Mouse (Mus musculus) heart, postnatal 10 days (tissue): Measurements from ENCODE around the gene Klf13. TPM values are rescaled to one million over a fixed set of nuclear protein-coding genes. Genes with fewer than 3 reads are reported as not detected.

ENCODE experiments used
- DNase-seq, 2 experiments: peaks; one replicate each; pipeline ENCODE4 v3.0.0; 2021
- intact Hi-C: fragments of 180-260 bp; cut with DNase I; formaldehyde crosslinking; loops from one replicate; pipeline ENCODE4 v1.15.1; 2025
- total RNA-seq, 2 experiments: library from RNA; stranded (reverse); gene quantifications; 2 replicates each; pipeline ENCODE4 v1.2.3; 2021

The Klf13 gene
- total RNA-seq, 2 experiments from 2014 or later: 63.9 to 96.0 TPM

GRCm38 (mm10) chr7:63893729-63894128 lies 45.0 kb downstream of the Klf13 start:
- intact Hi-C loops: no loop called here
- no peak for DNase-seq

- intact Hi-C loops: no loop called here
- DNase-seq: no peak
Observed at GRCm38 (mm10) chr7:63893201-63893600, 45.5 kb downstream of the Klf13 start.

- intact Hi-C loops: no loop called here
- DNase-seq: no peak
Observed at GRCm38 (mm10) chr7:63891488-63892075, 47.1 kb downstream of the Klf13 start.

DNA sequence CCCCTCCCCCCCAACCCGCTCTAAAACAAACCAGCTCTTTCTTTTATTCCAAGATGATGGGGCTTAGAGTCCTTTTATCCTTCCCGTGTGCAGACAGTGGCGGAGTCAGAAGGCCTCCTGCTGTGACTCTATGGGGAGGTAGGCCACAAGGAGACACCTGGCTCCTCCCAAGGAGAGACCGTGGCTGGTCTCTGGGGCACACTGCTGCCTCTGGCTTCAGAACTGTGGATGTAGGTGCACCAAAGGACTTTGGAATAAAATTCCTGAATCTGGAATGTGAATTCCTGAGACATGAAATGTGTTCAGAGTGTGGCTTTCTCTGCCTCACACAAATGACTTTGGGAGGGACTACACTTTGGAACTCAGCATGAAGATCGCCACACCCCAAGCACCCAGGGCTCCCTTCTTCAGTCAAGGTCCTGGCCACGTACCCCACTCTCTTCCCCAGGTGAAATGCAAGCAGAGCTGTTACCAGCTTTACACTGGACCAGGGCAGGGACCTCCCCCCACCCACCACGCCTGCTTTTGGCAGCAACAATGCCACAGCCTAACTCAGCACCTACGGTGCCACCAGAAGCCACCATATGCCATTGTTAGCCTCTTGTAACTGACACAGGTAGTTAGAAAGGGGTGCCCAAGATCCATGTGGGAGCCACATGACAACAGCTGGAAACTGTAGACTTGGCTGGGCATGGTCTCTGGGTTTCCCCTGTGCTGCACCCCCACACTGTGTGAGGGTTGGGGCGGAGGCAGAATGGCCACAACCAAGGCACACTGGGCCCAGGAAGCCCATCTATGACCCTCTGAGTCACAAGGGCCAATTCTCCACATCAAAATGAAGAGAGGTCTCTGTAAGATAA lies 49.4 kb downstream of the Klf13 start:
- DNase-seq: no peak
- intact Hi-C loops: no loop called here

DNA sequence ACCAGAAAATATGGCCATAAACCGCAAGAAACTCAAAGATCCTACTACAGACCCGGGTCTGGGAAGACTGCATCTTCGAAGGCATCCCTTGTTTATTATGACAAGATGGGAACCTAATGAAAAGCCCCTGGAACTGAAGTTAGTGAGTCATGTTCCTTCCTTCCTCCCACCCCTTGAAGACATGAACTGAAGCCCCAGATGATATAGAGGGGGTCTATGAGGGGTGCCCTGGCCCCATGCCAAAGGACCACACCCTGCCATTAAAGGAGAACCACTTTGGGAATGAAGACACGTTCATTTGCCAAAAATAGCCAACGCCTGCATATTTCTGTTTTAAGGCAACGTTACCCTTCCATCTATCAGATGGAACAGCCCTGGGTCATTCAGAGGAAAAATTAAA lies 50.0 kb downstream of the Klf13 start:
- DNase-seq: peak in 1 of 2 experiments; percentile 22
- intact Hi-C loops: no loop called here

- intact Hi-C loops: no loop called here
- DNase-seq: no peak
Observed at GRCm38 (mm10) chr7:63887602-63888123, 51.1 kb downstream of the Klf13 start.

DNA sequence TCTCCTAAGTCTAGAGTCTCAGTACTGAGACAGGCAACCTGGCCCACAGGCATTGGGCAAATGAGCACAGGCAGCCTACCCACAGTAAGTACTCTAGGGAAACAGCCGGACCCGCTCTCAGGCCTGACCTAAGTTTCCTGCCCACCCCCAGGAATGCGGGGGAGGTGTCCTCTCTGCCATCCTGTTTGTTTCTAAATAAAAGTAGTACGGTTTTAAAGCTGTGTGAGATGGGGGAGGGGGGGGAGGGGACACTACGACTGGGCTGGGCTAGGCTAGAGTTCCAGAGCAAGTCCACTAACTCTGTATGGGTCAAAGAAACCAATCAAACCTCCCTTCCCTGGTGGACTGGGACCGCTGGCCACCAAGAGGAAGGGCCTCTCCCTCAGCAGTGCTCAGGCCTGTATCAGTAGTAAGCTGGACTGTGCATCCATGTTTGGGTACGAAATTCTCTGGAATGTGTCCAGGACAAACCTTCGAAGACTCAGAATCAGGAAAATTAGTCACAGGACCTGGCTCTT lies 51.6 kb downstream of the Klf13 start:
- intact Hi-C loops: no loop called here
- peak; percentile 64 to 66 for DNase-seq

GRCm38 (mm10) chr7:63885025-63885424 lies 53.7 kb downstream of the Klf13 start:
- DNase-seq: peak in 1 of 2 experiments; percentile 56
- intact Hi-C loops: no loop called here

- peak in 1 of 2 experiments; percentile 19 for DNase-seq
- intact Hi-C loops: no loop called here
Observed at GRCm38 (mm10) chr7:63882739-63883138, 56.0 kb downstream of the Klf13 start.

DNA sequence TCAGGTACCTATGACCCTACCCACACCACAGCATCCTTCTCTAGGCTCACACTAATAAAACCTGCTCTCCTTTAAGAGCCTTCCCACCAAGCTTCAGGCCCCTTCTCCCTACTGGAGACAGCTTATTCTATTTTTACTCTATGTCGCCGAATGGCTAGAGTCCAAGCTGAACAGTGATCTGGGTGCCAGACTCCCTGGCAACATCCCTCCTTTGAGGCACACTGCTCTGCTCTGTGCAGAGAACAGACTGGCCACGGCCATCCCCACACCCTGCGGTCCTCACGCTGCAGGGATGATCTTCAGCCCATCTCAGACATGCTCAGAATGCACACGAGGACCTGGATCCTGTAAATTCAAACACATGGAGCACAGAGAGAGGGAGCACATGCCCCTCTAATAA lies 59.1 kb downstream of the Klf13 start:
- intact Hi-C loops: no loop called here
- peak; percentile 80 for DNase-seq

DNA sequence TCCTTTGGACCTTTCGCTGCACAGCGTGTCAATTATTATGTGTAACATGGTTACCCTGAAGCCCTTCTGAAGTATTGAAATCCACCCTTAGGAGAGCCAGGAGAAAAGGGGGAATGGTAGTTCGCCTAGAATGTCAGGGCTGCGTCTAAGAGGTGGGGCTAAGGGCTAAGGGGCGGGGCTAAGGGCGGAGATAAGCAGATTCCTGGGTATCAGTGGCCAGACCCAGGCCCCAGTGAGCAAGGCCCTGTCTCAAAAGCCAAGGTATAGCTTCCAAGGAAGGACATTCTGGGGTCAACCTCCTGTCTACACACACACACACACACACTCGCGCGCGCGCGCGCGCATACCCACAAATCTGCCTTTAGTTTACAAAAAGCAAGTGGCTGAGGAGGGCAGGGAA lies 61.1 kb downstream of the Klf13 start:
- no peak for DNase-seq
- intact Hi-C loops: no loop called here

DNA sequence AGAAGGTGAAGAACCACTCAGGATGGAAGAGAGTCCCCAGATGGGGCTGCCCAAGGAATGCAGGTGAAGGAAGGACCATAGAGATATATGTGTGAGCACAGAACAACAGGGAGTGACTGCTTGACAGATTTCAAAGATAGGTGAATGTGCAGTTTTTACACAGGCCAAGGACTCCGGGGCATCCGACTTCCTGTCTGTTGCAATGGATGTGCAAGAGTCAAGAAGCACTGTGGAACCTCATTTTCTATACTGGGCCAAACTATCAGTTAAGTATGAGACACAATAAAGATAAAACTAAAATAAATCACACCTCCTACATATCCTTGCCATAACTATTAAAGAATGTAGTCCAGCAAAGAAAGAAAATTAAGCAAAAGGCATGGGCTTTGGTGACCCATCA lies 62.1 kb downstream of the Klf13 start:
- intact Hi-C loops: no loop called here
- DNase-seq: no peak

GRCm38 (mm10) chr7:63875686-63876085 lies 63.0 kb downstream of the Klf13 start:
- intact Hi-C loops: no loop called here
- DNase-seq: no peak

DNA sequence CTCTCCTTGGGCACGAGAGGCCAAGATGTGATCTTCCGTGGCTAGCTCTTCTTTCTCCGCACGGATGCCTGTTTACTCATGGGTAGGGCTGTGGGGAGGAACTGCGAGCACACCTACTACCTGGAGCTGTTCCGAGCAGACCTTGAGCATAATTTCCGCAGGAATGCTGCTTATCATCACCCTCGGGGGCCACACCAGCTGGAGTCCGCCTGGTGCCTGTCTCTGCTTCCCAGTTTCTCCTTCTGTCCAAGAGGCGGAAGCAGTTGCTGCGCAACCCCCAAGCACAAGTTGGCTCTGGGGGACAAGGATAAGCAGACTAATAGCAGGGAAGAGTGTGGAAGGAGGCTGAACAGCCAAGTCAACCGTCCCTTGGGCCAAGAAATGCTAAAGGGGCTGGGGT lies 64.8 kb downstream of the Klf13 start:
- DNase-seq: peak; percentile 46 to 50
- intact Hi-C loops: no loop called here

DNA sequence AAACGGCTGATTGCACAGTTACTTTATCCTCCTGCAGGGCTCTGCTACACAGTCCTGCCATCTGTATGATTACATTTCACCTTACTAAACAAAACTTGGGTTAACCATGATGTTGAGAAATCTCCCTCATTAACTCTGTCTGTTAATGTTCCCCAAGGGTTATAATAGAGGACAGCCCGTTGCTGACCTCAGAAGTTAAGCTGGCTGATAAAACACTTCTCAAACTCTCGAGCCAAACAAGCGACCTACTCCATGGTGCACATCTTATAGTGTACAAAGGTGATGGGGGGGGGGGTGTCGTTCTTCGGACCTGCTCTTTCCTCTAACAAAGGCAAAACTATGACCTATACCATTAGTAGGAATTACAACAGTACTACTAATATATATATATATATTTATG lies 67.0 kb downstream of the Klf13 start:
- intact Hi-C loops: no loop called here
- no peak for DNase-seq

- DNase-seq: no peak
- intact Hi-C loops: no loop called here
Observed at GRCm38 (mm10) chr7:63868356-63868918, 70.3 kb downstream of the Klf13 start.

DNA sequence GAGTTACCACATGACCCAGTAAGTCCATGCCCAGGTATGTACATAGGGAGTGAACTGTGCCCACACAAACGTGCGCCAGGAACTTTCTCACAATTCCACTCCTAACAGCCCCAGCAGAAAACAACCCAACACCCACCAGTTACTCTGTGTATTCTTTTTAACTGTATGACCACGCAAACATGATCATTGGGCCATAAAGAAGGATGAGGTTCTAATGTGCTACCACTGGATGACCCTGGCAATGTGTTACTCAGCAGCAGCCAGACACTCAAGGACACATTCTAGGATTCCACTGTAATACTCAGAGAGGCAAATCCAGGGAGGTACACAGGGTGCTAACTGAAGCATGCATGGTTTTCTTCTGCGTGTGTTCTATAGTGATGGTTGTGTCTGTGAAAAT lies 72.8 kb downstream of the Klf13 start:
- intact Hi-C loops: no loop called here
- DNase-seq: no peak

DNA sequence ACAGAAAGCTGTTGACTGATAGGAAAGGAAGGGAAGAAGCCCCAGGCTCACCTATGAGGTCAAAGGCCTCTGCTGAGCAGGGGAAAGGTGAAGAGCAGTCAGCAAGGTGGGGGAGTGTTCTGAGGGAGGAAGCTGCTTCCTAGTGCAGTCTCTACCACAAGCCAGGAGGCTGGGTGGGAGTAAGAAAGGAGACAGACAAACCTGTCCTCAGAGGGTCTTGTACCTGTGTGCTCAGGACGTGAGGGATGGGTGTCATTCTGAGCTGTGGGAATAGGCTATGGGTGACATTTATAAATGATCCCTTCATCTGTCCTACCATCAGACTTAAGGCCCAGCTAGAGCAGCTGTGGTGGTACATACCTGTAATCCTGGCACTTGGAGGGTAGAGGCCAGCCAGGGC lies 75.7 kb downstream of the Klf13 start:
- no peak for DNase-seq
- intact Hi-C loops: no loop called here

DNA sequence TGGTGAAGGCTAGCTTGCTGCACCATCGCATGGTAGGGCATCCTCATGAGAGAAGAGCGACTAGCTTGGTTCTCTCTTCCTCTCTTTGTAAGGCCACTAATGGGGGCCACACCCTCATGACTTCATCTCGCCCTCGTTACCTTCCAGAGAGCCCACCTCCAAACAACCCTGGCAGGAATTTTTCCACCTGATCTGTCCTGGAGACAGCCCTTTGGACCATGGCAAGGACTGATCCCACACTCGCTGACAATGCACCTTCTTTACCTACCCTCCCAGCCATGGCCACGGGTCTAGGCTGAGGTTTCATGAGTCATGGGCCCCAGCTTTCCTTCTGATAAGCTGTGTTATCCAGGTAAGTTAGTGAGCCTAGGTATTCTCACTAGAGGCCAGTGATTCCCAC lies 77.6 kb downstream of the Klf13 start:
- DNase-seq: no peak
- intact Hi-C loops: no loop called here

DNA sequence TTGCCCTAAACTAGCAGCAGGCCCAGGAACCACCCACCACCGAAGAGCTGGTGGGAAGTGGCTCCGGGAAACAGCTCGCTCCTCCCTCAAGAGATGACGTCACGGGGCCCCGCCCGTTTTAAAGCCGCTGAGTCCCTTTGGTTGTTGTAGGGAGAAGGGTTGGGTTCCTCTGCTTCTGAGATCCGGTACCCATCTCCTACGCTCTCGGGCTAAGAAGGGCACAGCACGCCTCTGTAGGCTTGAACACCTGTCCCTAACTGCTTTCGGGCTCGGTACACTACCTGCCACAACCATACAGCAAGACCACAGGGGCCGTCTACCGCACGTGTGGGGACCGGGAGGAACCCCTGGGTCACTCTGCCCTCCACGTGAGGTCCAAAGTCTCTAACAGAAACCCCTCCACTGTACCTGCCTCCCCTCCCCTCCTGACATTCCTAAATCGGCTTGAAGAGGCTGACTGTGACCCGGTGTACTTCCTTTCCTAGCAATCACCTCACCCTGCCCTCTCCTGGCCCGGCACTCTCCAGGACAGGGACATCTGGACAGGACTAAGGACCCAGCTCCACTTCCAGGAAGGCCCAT lies 80.1 kb downstream of the Klf13 start:
- peak; percentile 92 to 93 for DNase-seq
- intact Hi-C loops: loop anchor here (10.0 kb wide), 1 partner anchor 296 kb away; the partner anchor contains the start of gene Trpm1
